In the genomic region with DNA sequence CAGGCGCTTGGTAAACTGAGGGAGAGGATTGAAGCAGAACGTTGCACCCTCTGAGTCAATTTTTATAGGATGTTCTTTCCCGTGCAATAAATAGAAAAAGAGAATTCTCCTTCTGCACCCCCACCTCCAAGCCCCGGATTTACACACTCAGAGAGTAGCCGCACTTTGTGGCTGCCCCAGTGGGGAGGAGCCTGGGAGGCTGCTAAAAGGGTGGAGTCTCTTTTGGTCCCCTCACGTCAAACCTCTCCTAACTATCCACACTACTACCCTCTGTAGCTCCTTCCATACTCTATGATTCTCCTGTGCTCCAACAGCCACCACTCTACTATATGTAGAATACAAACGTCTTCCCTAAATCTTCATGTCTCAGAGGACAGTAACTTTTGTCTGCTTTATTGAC, we compare ENCODE assay signal across 8 mouse cellular contexts. TPM values are rescaled to one million over a fixed set of nuclear protein-coding genes. Genes with fewer than 3 reads are reported as not detected.
DNase-seq lines count a peak whose midpoint lies in the region; ATAC-seq and TF ChIP-seq lines count a peak whose summit lies in the region.

No protein-coding gene starts in this region.

- no peak overlapping the region for H3K9ac ChIP-seq in liver, embryonic 15.5 days

- no peaks in the 10 kb centered on the region for H3K9me3 ChIP-seq in liver, embryonic 15.5 days (replicated peaks)

- no peaks in the 10 kb centered on the region for H3K36me3 ChIP-seq in thymus, adult 2 months (ENCODE audit: control insufficient read depth, insufficient read depth, low read length)
- H3K36me3 ChIP-seq in liver, embryonic 15.5 days (replicated peaks), result no peaks in the 10 kb centered on the region

- peak overlapping the region; percentile 63; the same call in 1 of the 2 replicates for H3K4me3 ChIP-seq in thymus, adult 2 months (ENCODE audit: control insufficient read depth, insufficient read depth, low read length)
- peak overlapping the region; percentile 46 for H3K4me3 ChIP-seq in liver, embryonic 15.5 days (replicated peaks)

- TF ChIP-seq CTCF in thymus, adult 2 months (IDR thresholded peaks at IDR 0.05; ENCODE audit: borderline replicate concordance, control insufficient read depth, extremely low read depth, insufficient read depth, low read length, poor library complexity), result no peak

- DNase-seq in embryo, embryonic 11 days, result peak; percentile 23
- DNase-seq in embryo, embryonic 9.5 days (ENCODE audit: extremely low spot score), result no peak
- DNase-seq in thymus, adult 2 months, result no peak
- no peak for DNase-seq in thymus, postnatal 36 days
- DNase-seq in natural killer cell, adult 2 months (ENCODE audit: low spot score in 2 of 2), result no peak
- no peak for DNase-seq in B cell, adult 2 months
- DNase-seq in thymus, postnatal 0 days (ENCODE audit: low spot score), result no peak

- ATAC-seq in liver, embryonic 15.5 days (ENCODE audit: insufficient read depth), result no peak

- no peak for TF ChIP-seq POLR2A in thymus, adult 2 months (IDR thresholded peaks at IDR 0.05; ENCODE audit: control insufficient read depth, extremely low read depth, insufficient read depth, low read length, poor library complexity)

- H3K4me2 ChIP-seq in liver, embryonic 15.5 days, result peak overlapping the region; percentile 60

- peaks cover 15% of the 10 kb centered on the region for H3K4me1 ChIP-seq in thymus, adult 2 months (replicated peaks; ENCODE audit: control insufficient read depth, insufficient read depth, low read length)
- H3K4me1 ChIP-seq in liver, embryonic 15.5 days (replicated peaks), result peaks cover 5% of the 10 kb centered on the region; the same call in 1 of the 2 replicates

- 28% methylated on average over 7 of the region's 7 CpGs for WGBS in thymus, adult 2 months
- WGBS in liver, embryonic 15.5 days (ENCODE audit: insufficient replicate concordance), result 23% methylated on average over 7 of the region's 7 CpGs

- H3K27ac ChIP-seq in thymus, adult 2 months (ENCODE audit: control insufficient read depth, insufficient read depth, low read length), result no peak overlapping the region
- H3K27ac ChIP-seq in liver, embryonic 15.5 days (replicated peaks), result no peak overlapping the region

- no peaks in the 10 kb centered on the region for H3K27me3 ChIP-seq in thymus, adult 2 months (ENCODE audit: control insufficient read depth, insufficient read depth, low read length)
- peaks cover 21% of the 10 kb centered on the region for H3K27me3 ChIP-seq in liver, embryonic 15.5 days

RNA-seq across cellular contexts. Expression of a gene that starts 1.4 kb away (rescaled TPM):
- polyA plus RNA-seq in thymus, adult 2 months (2012; rRNA removed), result 0.59 and 0.89 TPM in 2 replicates
- polyA plus RNA-seq in liver, embryonic 15.5 days (2015; fragmentation: Nextera tagmentation; extraction: Ambion mirVana), result 12.3 and 12.8 TPM in 2 replicates
- polyA plus RNA-seq in thymus, postnatal 0 days (2015; fragmentation: Nextera tagmentation; extraction: Ambion mirVana), result 19.1 and 23.8 TPM in 2 replicates
